Mouse (Mus musculus): ENCODE data around the gene Tbx2.

GRCm38 (mm10) chr11:85799856-85800255 lies 32.5 kb upstream of the Tbx2 start:
- TF ChIP-seq POLR2A (IDR thresholded peaks at IDR 0.05; ENCODE audit: borderline replicate concordance, insufficient read depth, low read length) (no peak), CTCF (IDR thresholded peaks at IDR 0.05; ENCODE audit: borderline replicate concordance, insufficient read depth, low read depth, low read length) (no peak)

Measured in cerebellum, adult 2 months (tissue).